Mouse (Mus musculus) C2C12 (cell line): ENCODE results near the gene Camkk1. TPM values are rescaled to one million over a fixed set of nuclear protein-coding genes. Genes with fewer than 3 reads are reported as not detected.

ENCODE experiments used
- H3K27me3 ChIP-seq: one replicate; pipeline ENCODE4 v1.6.1; 2011; ENCODE audit not compliant: control insufficient read depth, insufficient read depth, insufficient read length
- H3K36me3 ChIP-seq: one replicate; pipeline ENCODE4 v1.6.1; 2011; ENCODE audit not compliant: control insufficient read depth, insufficient read depth
- H3K4me3 ChIP-seq: one replicate; pipeline ENCODE4 v1.5.1; 2011; ENCODE audit warnings: mild to moderate bottlenecking, control low read depth; ENCODE audit not compliant: poor library complexity, insufficient read depth, severe bottlenecking
- H3K79me2 ChIP-seq: one replicate; pipeline ENCODE4 v1.6.1; 2011; ENCODE audit not compliant: control insufficient read depth, insufficient read depth
- H3K79me3 ChIP-seq: one replicate; pipeline ENCODE4 v1.6.1; 2011; ENCODE audit warnings: low read depth, control low read depth
- H3ac ChIP-seq: one replicate; pipeline ENCODE3; 2011; ENCODE audit warnings: low read depth; ENCODE audit not compliant: control insufficient read depth, insufficient read length
- CEBPB ChIP-seq: IDR thresholded peaks from one replicate; pipeline ENCODE4 v1.6.1; 2011; ENCODE audit warnings: low read depth, mild to moderate bottlenecking, control low read depth, moderate library complexity
- CTCF ChIP-seq: IDR thresholded peaks from one replicate; pipeline ENCODE4 v1.5.1; 2011; ENCODE audit not compliant: control insufficient read depth, insufficient read depth, insufficient read length
- FOSL1 ChIP-seq: IDR thresholded peaks from one replicate; pipeline ENCODE4 v1.8.0; 2011; ENCODE audit warnings: mild to moderate bottlenecking, low read length; ENCODE audit not compliant: poor library complexity, insufficient read depth, severe bottlenecking
- MAX ChIP-seq: IDR thresholded peaks from one replicate; pipeline ENCODE4 v1.6.1; 2011; ENCODE audit warnings: mild to moderate bottlenecking, control low read depth
- MYOD1 ChIP-seq: IDR thresholded peaks from one replicate; pipeline ENCODE4 v1.6.1; 2011; ENCODE audit warnings: low read depth; ENCODE audit not compliant: control insufficient read depth, insufficient read length
- MYOG ChIP-seq: IDR thresholded peaks from one replicate; pipeline ENCODE4 v1.6.1; 2011; ENCODE audit not compliant: control insufficient read depth, insufficient read length; ENCODE audit errors: extremely low read depth
- USF1 ChIP-seq: IDR thresholded peaks from one replicate; pipeline ENCODE4 v1.6.1; 2011; ENCODE audit warnings: low read depth, mild to moderate bottlenecking, control low read depth, moderate library complexity
- polyA plus RNA-seq: library from polyadenylated mRNA; unstranded; fragments of >200 nt; fragmentation: generic; extraction: Trizol; gene quantifications from one replicate; pipeline ENCODE4 v1.2.1, GENCODE M21; 2012; ENCODE audit warnings: missing spikeins

The Camkk1 gene
- polyA plus RNA-seq, 1 experiment: 7.7 TPM

DNA sequence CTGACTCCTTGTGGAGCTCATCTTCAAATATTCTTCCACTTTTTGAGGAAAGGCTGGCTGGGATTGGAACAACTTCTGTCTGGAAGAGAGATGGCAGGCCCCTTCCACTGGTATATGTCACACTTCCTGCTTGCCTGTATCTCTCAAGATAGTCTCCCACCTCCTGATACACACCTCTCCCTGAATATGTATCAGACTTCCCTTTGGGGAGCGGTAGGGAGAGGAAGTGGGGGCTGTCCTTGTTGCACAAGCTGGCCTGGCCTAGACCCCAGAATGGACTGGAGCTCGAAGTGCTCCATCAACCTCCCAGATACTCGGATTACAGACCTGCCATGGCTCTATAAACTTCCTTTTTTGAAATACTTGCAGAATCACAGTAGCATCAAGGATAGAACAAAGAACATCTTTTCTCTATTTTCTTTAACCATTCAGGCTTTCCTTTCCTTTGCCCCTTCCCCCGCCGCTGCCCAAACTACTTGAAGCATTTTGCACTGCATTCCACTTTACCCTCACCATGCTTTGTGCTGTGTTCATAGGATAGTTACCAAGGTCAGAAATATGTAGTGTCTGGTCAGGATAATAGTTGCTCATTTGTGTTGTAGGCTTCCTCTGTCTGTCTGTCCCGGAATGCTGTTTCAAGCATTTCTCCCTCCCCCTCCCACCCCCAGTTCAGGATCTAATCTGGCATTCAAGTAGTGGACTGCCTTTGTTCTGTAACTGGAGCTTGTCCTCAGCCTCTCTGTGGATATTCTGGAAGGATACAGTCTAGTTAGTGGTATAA is 69.1 kb downstream of the Camkk1 start:
- TF ChIP-seq CEBPB: no peak
- Histone ChIP-seq H3K79me3 (no peaks in the 10 kb centered on the region), H3K4me3 (no peak overlapping the region), H3K79me2 (no peaks in the 10 kb centered on the region), H3ac (no peak overlapping the region), H3K27me3 (no peaks in the 10 kb centered on the region), H3K36me3 (peaks cover 20% of the 10 kb centered on the region)

DNA sequence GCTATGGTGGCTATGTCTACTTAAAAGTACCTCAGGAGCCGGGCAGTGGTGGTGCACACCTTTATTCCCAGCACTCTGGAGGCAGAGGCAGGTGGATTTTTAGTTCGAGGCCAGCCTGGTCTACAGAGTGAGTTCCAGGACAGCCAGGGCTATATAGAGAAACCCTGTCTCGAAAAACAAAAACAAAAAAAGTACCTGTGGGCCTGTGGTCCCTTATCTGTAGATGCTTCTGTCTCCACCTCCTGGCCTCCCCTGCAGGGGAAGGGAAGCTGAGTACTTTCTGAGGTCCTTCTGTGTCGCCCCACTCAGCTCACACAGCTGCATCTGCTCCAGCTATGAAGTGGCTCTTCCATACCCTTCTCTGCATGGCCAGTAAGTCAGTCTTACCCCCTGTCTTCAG is 71.5 kb downstream of the Camkk1 start, which contains the start of gene Itgae:
Gene Itgae, plus strand, starts transcription at position 301 of the 400 bp plus-strand sequence.
- H3ac ChIP-seq: no peak within 1 kb of the TSS
- peaks cover 5% of the 10 kb centered on the region for H3K36me3 ChIP-seq
- H3K4me3 ChIP-seq: no peak within 1 kb of the TSS
- no peaks in the 10 kb centered on the region for H3K79me3 ChIP-seq
- H3K79me2 ChIP-seq: no peaks in the 10 kb centered on the region
- TF ChIP-seq MAX (no peak), CEBPB (no peak), CTCF (no peak), FOSL1 (no peak), MYOG (no peak), USF1 (no peak), MYOD1 (no peak)
- H3K27me3 ChIP-seq: no peaks in the 10 kb centered on the region

DNA sequence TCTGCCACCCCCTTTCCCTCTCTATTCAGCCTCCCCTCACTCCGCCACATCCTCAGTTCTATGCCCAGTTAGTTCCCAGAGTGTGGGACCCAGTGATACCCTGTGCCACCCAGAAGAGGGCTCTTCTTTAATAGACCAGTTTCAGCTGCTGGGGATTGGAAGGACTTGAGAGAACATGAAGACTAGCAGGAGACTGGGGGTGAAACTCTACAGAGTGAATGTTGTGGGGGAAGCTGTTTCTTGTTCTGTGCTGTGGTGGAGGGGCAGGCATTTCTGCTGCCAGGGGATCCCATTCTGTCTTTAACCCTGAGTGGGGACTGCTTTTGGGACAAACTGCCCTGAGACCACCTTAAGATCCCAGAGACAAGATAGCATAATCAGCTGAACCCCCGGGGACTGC is 72.0 kb downstream of the Camkk1 start:
- Histone ChIP-seq H3K36me3 (no peaks in the 10 kb centered on the region), H3K4me3 (no peak overlapping the region), H3K79me2 (no peaks in the 10 kb centered on the region), H3ac (no peak overlapping the region), H3K27me3 (no peaks in the 10 kb centered on the region), H3K79me3 (no peaks in the 10 kb centered on the region)
- TF ChIP-seq FOSL1 (no peak), MYOG (no peak), CTCF (no peak), CEBPB (no peak), USF1 (no peak), MAX (no peak), MYOD1 (no peak)

Other genes with a start within 250 kb of the Camkk1 start
- gene Cyb5d2, start 222.9 kb upstream of the Camkk1 start, polyA plus RNA-seq: 5.5 TPM
- 10.7 TPM for gene Zzef1, start 222.8 kb upstream of the Camkk1 start, polyA plus RNA-seq
- gene Atp2a3, start 57.8 kb upstream of the Camkk1 start, polyA plus RNA-seq: 0.54 TPM
- gene P2rx1, start 19.9 kb upstream of the Camkk1 start, polyA plus RNA-seq: 0.05 TPM
- gene Ncbp3, start 28.8 kb downstream of the Camkk1 start, polyA plus RNA-seq: 3.6 TPM
- 0.05 TPM for gene Itgae, start 71.6 kb downstream of the Camkk1 start, polyA plus RNA-seq
- 9.4 TPM for gene Haspin, start 119.3 kb downstream of the Camkk1 start, polyA plus RNA-seq
- 1.0 TPM for gene P2rx5, start 141.4 kb downstream of the Camkk1 start, polyA plus RNA-seq
- gene Emc6, start 158.0 kb downstream of the Camkk1 start, polyA plus RNA-seq: 71.6 TPM
- gene Tax1bp3, start 158.1 kb downstream of the Camkk1 start, polyA plus RNA-seq: 159 TPM
- gene Ctns, start 180.0 kb downstream of the Camkk1 start, polyA plus RNA-seq: 4.2 TPM
- 0.28 TPM for gene Shpk, start 180.5 kb downstream of the Camkk1 start, polyA plus RNA-seq
- gene Trpv1, start 215.3 kb downstream of the Camkk1 start, polyA plus RNA-seq: 0.01 TPM
- gene Trpv3, start 248.4 kb downstream of the Camkk1 start, polyA plus RNA-seq: under 0.01 TPM